Mouse (Mus musculus): ENCODE results near the gene Spag6. TPM values are rescaled to one million over a fixed set of nuclear protein-coding genes. Genes with fewer than 3 reads are reported as not detected.
A peak's percentile ranks its signal among the peaks of the same experiment; 100 is the strongest.

The Spag6 gene
- polyA plus RNA-seq, 1 experiment from 2014 or later, result not detected

- no peak overlapping the region for H3K4me3 ChIP-seq
- peak overlapping the region; percentile 53 for H3K9ac ChIP-seq
- peaks cover 3% of the 10 kb centered on the region for H3K27me3 ChIP-seq
- peaks cover 43% of the 10 kb centered on the region for H3K4me1 ChIP-seq (replicated peaks)
- H3K9me3 ChIP-seq, result no peaks in the 10 kb centered on the region
- H3K36me3 ChIP-seq, result no peaks in the 10 kb centered on the region
- no peak for ATAC-seq (ENCODE audit: low read depth)
- peak overlapping the region; percentile 77 for H3K4me2 ChIP-seq
- WGBS, result 21% methylated on average over 8 of the region's 8 CpGs
- peak overlapping the region; percentile 92 for H3K27ac ChIP-seq (replicated peaks)
These were observed 103.9 kb downstream of the Spag6 start for GRCm38 (mm10) chr2:18797776-18798175.

GRCm38 (mm10) chr2:18799265-18799965 is 105.6 kb downstream of the Spag6 start:
- peaks cover 43% of the 10 kb centered on the region for H3K4me1 ChIP-seq (replicated peaks)
- H3K36me3 ChIP-seq, result no peaks in the 10 kb centered on the region
- WGBS, result 7% methylated on average over 17 of the region's 17 CpGs
- peak overlapping the region; percentile 77 for H3K4me2 ChIP-seq
- H3K4me3 ChIP-seq, result peak overlapping the region; percentile 44
- peak overlapping the region; percentile 92 for H3K27ac ChIP-seq (replicated peaks)
- H3K9me3 ChIP-seq, result no peaks in the 10 kb centered on the region
- H3K9ac ChIP-seq, result peak overlapping the region; percentile 78
- peak; percentile 52 for ATAC-seq (ENCODE audit: low read depth)
- peaks cover 12% of the 10 kb centered on the region for H3K27me3 ChIP-seq

Other genes with a start within 250 kb of the Spag6 start
- gene Commd3, start 21.6 kb upstream of the Spag6 start, polyA plus RNA-seq (2015; fragmentation: Nextera tagmentation; extraction: Ambion mirVana), result 210 and 220 TPM in 2 replicates
- 34.2 and 40.7 TPM in 2 replicates for gene Bmi1, start 17.0 kb upstream of the Spag6 start, polyA plus RNA-seq (2015; fragmentation: Nextera tagmentation; extraction: Ambion mirVana)